Mouse (Mus musculus) embryonic fibroblast, embryonic 13.5 days (primary cell): ENCODE measurements around the gene Klf7.

Experiments used
- CTCF ChIP-seq: IDR thresholded peaks from 2 replicates; pipeline ENCODE4 v1.5.1; 2011; ENCODE audit warnings: mild to moderate bottlenecking, control low read depth, low read length, moderate library complexity, borderline replicate concordance; ENCODE audit not compliant: insufficient read depth
- POLR2A ChIP-seq: IDR thresholded peaks from 2 replicates; pipeline ENCODE4 v1.6.1; 2011; ENCODE audit warnings: low read depth, mild to moderate bottlenecking, control low read depth, low read length, moderate library complexity

GRCm38 (mm10) chr1:64119358-64119794 lies 2.7 kb downstream of the Klf7 start:
- TF ChIP-seq POLR2A (no peak), CTCF (no peak)
